Comparison of ENCODE assay signal across 9 mouse cellular contexts in genomic region chr3:80803211-80803610, GRCm38 (mm10). TPM values are rescaled to one million over a fixed set of nuclear protein-coding genes. Genes with fewer than 3 reads are reported as not detected.
DNase-seq lines count a peak whose midpoint lies in the region; ATAC-seq lines count a peak whose summit lies in the region.
"Had no signal": no experiment of that assay in that cellular context is flagged by ENCODE, and none has a peak within 500 bp of the region (broad histone marks: within the 10 kb centered on the region; RNA-seq: fewer than 3 reads in every experiment).

No protein-coding gene starts in this region.

- H3K36me3 ChIP-seq in forebrain, embryonic 13.5 days (ENCODE audit: poor library complexity, severe bottlenecking), result no peaks in the 10 kb centered on the region
- H3K36me3 ChIP-seq in limb, embryonic 15.5 days, result no peaks in the 10 kb centered on the region

- DNase-seq in cerebellum, adult 9-11 months, result peak; percentile 33
- peak; percentile 2 for DNase-seq in ES-CJ7 (ENCODE audit: low read depth, low spot score)
- no peak for DNase-seq in ovary, postnatal 36 days (ENCODE audit: low spot score)
- no peak for DNase-seq in adrenal gland, adult 8-10 months
- DNase-seq in lung, adult 18-20 months, result no peak

- H3K4me2 ChIP-seq in forebrain, embryonic 13.5 days, result peak overlapping the region; percentile 78
- H3K4me2 ChIP-seq in limb, embryonic 15.5 days, result peak overlapping the region; percentile 88

- peak overlapping the region; percentile 88 for H3K9ac ChIP-seq in forebrain, embryonic 13.5 days
- H3K9ac ChIP-seq in limb, embryonic 15.5 days, result no peak overlapping the region

- no peak for ATAC-seq in cerebellum, adult (ENCODE audit: insufficient number of reproducible peaks, low FRiP score, low TSS enrichment)
- 0 out of 2 replicates have a peak, but pooled peaks have one; percentile 8 for ATAC-seq in forebrain, embryonic 13.5 days
- ATAC-seq in limb, embryonic 15.5 days (ENCODE audit: insufficient number of reproducible peaks, low FRiP score, low TSS enrichment, low read depth), result no peak

- no peaks in the 10 kb centered on the region for H3K27me3 ChIP-seq in forebrain, embryonic 13.5 days
- H3K27me3 ChIP-seq in limb, embryonic 15.5 days, result peaks cover 32% of the 10 kb centered on the region

- peaks cover 24% of the 10 kb centered on the region for H3K4me1 ChIP-seq in forebrain, embryonic 13.5 days
- peaks cover 20% of the 10 kb centered on the region for H3K4me1 ChIP-seq in limb, embryonic 15.5 days

- 31% methylated on average over 8 of the region's 8 CpGs for WGBS in forebrain, embryonic 13.5 days
- 57% methylated on average over 8 of the region's 8 CpGs for WGBS in limb, embryonic 15.5 days

- H3K9me3 ChIP-seq in forebrain, embryonic 13.5 days (replicated peaks), result no peaks in the 10 kb centered on the region
- H3K9me3 ChIP-seq in limb, embryonic 15.5 days, result no peaks in the 10 kb centered on the region

- peak overlapping the region; percentile 59 for H3K4me3 ChIP-seq in forebrain, embryonic 13.5 days
- peak overlapping the region; percentile 44; the same call in 1 of the 2 replicates for H3K4me3 ChIP-seq in limb, embryonic 15.5 days

- H3K27ac ChIP-seq in forebrain, embryonic 13.5 days, result peak overlapping the region; percentile 93
- H3K27ac ChIP-seq in limb, embryonic 15.5 days, result no peak overlapping the region

RNA-seq across cellular contexts. Expression of gene Gria2, which starts 0.6 kb away (rescaled TPM):
- 94.4 and 98.4 TPM in 2 replicates for polyA plus RNA-seq in forebrain, embryonic 13.5 days (2015; fragmentation: Nextera tagmentation; extraction: Ambion mirVana)
- polyA plus RNA-seq in limb, embryonic 15.5 days (2015; fragmentation: Nextera tagmentation; extraction: Ambion mirVana), result 4.3 and 5.7 TPM in 2 replicates
- total RNA-seq in adrenal gland, adult 8-10 months (2022), result 10 to 100 TPM; 12.2 to 22.3 (median 18.1) TPM
- polyA plus RNA-seq: Patski had no signal

Comparison
In these comparisons a context has a peak if more than half of its experiments do, and no peak if none do; other contexts are left out.
1. DNase-seq: peak in cerebellum, adult 9-11 months (single experiment) and ES-CJ7 (single experiment); none in ovary, postnatal 36 days (single experiment), adrenal gland, adult 8-10 months (single experiment) and lung, adult 18-20 months (0 of 2).
2. RNA of gene Gria2, which starts 0.6 kb away (polyA plus RNA-seq): 94.4 to 98.4 TPM in forebrain, embryonic 13.5 days; 4.3 to 5.7 TPM in limb, embryonic 15.5 days; every median in the first group is over 10 times any median in the second.